Mouse (Mus musculus): ENCODE results near the gene Spsb3.

GRCm38 (mm10) chr17:24903767-24904166 is 17.3 kb downstream of the Spsb3 start:
- no peak for TF ChIP-seq GATA1 (IDR thresholded peaks at IDR 0.05; ENCODE audit: borderline replicate concordance, low read length)
- TF ChIP-seq FLI1 (IDR thresholded peaks at IDR 0.05; ENCODE audit: low read length), result no peak

Measured in megakaryocyte, embryonic 14.5 days (primary cell).